Mouse (Mus musculus) left cerebral cortex, adult 8-10 months (tissue): ENCODE data around the gene Abl2. TPM values are rescaled to one million over a fixed set of nuclear protein-coding genes. Genes with fewer than 3 reads are reported as not detected.
"Not testable (repeated sequence)": the region's sequence is repeated elsewhere in the genome, so short reads cannot be mapped to it uniquely, and the experiment has no call there.

Experiments used
- DNase-seq, 2 experiments: peaks; one replicate each; pipeline ENCODE4 v3.0.0; 2022; ENCODE audit warnings: low spot score in 2 of 2
- total RNA-seq, 4 experiments: library from RNA; stranded (reverse); gene quantifications; 2 replicates each; pipeline ENCODE4 v1.2.4; 2022

Abl2 gene
- total RNA-seq, 4 experiments from 2014 or later: 58.0 to 62.1 (median 60.6) TPM

- DNase-seq: no peak
Measured at GRCm38 (mm10) chr1:156630965-156631364, 72.4 kb downstream of the Abl2 start.

- DNase-seq: no peak
Measured at GRCm38 (mm10) chr1:156633095-156633494, 74.5 kb downstream of the Abl2 start.

GRCm38 (mm10) chr1:156635148-156635547 lies 76.6 kb downstream of the Abl2 start:
- DNase-seq: no peak

- DNase-seq: no peak
Measured at GRCm38 (mm10) chr1:156639455-156639854, 80.9 kb downstream of the Abl2 start.

GRCm38 (mm10) chr1:156640577-156640976 lies 82.0 kb downstream of the Abl2 start:
- DNase-seq: no peak

- no peak for DNase-seq
Measured at GRCm38 (mm10) chr1:156641808-156642207, 83.2 kb downstream of the Abl2 start.

- no peak for DNase-seq
Measured at GRCm38 (mm10) chr1:156642813-156643212, 84.2 kb downstream of the Abl2 start.

- no peak for DNase-seq
Measured at GRCm38 (mm10) chr1:156644061-156644460, 85.5 kb downstream of the Abl2 start.

GRCm38 (mm10) chr1:156644780-156645523 lies 86.4 kb downstream of the Abl2 start:
- no peak for DNase-seq

- DNase-seq: no peak
Measured at GRCm38 (mm10) chr1:156645971-156646370, 87.4 kb downstream of the Abl2 start.

GRCm38 (mm10) chr1:156648705-156649104 lies 90.1 kb downstream of the Abl2 start:
- DNase-seq: no peak

- DNase-seq: no peak
Measured at GRCm38 (mm10) chr1:156650631-156651030, 92.0 kb downstream of the Abl2 start.

GRCm38 (mm10) chr1:156652189-156652822 lies 93.7 kb downstream of the Abl2 start:
- no peak for DNase-seq

- no peak for DNase-seq
Measured at GRCm38 (mm10) chr1:156654735-156655530, 96.3 kb downstream of the Abl2 start.

GRCm38 (mm10) chr1:156657523-156657922 lies 98.9 kb downstream of the Abl2 start:
- DNase-seq: no peak

- DNase-seq: no peak
Measured at GRCm38 (mm10) chr1:156658676-156659075, 100.1 kb downstream of the Abl2 start.

- no peak for DNase-seq
Measured at GRCm38 (mm10) chr1:156659906-156660659, 101.5 kb downstream of the Abl2 start.

GRCm38 (mm10) chr1:156660660-156661236 lies 102.2 kb downstream of the Abl2 start:
- not testable (repeated sequence) for DNase-seq

GRCm38 (mm10) chr1:156665777-156666176 lies 107.2 kb downstream of the Abl2 start:
- no peak for DNase-seq

- peak in 1 of 2 experiments; percentile 54 for DNase-seq
Measured at GRCm38 (mm10) chr1:156667141-156667926, 108.7 kb downstream of the Abl2 start.
